Mouse (Mus musculus) hindbrain, embryonic 12.5 days (tissue): ENCODE measurements around the gene Gm10642. TPM values are rescaled to one million over a fixed set of nuclear protein-coding genes. Genes with fewer than 3 reads are reported as not detected.

Experiments
- ATAC-seq: fragments of 200-750 bp; cut with Nextera tagmentation; 2 replicates; pipeline ENCODE4 v1.8.0; 2017; ENCODE audit warnings: moderate TSS enrichment; ENCODE audit not compliant: low FRiP score
- H3K27ac ChIP-seq: fragments of 300-500 bp; sonication (generic); 2 replicates; pipeline ENCODE4 v1.5.1; 2016; ENCODE audit warnings: mild to moderate bottlenecking
- H3K27me3 ChIP-seq: fragments of 300-500 bp; sonication (generic); 2 replicates; pipeline ENCODE4 v1.6.1; 2016; ENCODE audit warnings: mild to moderate bottlenecking
- H3K36me3 ChIP-seq: fragments of 300-500 bp; sonication (generic); 2 replicates; pipeline ENCODE4 v1.6.1; 2016; ENCODE audit warnings: mild to moderate bottlenecking
- H3K4me1 ChIP-seq: fragments of 300-500 bp; sonication (generic); 2 replicates; pipeline ENCODE4 v1.6.1; 2016
- H3K4me2 ChIP-seq: fragments of 300-500 bp; sonication (generic); replicated peaks from 2 replicates; pipeline ENCODE4 v1.6.1; 2016; ENCODE audit warnings: mild to moderate bottlenecking
- H3K4me3 ChIP-seq: fragments of 300-500 bp; sonication (generic); 2 replicates; pipeline ENCODE4 v1.5.1; 2016; ENCODE audit warnings: mild to moderate bottlenecking
- H3K9ac ChIP-seq: fragments of 300-500 bp; sonication (generic); 2 replicates; pipeline ENCODE4 v1.6.1; 2016; ENCODE audit warnings: mild to moderate bottlenecking, moderate library complexity
- H3K9me3 ChIP-seq: fragments of 300-500 bp; sonication (generic); replicated peaks from 2 replicates; pipeline ENCODE4 v1.6.1; 2016; ENCODE audit warnings: mild to moderate bottlenecking
- WGBS: fragments of 180-500 bp; shearing (Covaris S2); methylation state at CpG from one replicate; pipeline ENCODE4 v1.1.7; 2016; 5-methylcytosine and 5-hydroxymethylcytosine counted together
- polyA plus RNA-seq: library from polyadenylated mRNA; unstranded; fragments of >200 nt; fragmentation: Nextera tagmentation; extraction: Ambion mirVana; gene quantifications from 2 replicates; pipeline ENCODE4 v1.2.1, GENCODE M21; 2016

Gm10642 gene
- polyA plus RNA-seq, 1 experiment from 2014 or later, result 0.49 TPM

DNA sequence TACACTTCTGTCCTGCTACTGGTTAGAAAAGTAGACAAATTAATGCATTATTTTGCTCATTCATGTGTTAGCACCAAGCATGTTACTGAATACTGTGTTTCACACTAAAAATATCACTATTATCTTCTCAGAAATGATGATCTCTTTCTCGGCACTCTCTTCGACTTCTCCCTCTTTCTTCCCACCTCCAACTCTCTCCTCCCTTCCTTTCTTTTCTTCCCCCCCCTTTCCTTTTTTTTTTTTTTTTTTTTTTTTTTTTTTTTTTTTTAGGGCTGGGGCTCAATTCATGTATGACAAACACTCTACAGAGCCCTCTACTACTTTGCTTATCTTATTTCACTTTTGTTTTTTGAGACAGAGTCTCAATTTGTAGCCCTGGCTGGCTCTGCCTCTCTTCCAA is 2.2 kb downstream of the Gm10642 start:
- Histone ChIP-seq H3K27me3 (no peaks in the 10 kb centered on the region), H3K27ac (no peak overlapping the region), H3K36me3 (no peaks in the 10 kb centered on the region), H3K9me3 (no peaks in the 10 kb centered on the region), H3K9ac (no peak overlapping the region), H3K4me1 (peaks cover 16% of the 10 kb centered on the region), H3K4me3 (no peak overlapping the region), H3K4me2 (no peak overlapping the region)
- no peak for ATAC-seq
- WGBS, result 66% methylated on average over 2 of the region's 2 CpGs

DNA sequence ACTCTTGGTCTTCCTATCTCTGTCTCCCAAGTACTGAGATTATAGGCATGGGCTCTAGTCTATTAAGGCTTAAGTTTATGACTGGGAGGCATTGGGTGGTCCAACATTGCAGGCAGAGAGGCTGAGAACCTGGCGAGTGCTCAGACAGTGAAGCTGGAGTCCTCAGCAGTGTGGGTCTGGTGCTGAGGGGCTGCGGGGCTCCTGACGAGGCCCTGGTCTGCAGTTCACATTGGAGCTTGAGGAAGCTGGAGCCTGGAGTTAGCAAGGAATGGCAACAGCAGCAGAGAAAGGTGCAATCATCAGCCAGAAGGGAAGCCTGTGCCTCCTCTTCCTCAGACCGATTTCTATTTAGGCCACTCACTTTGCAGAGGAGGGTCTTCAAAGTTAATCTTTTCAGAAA is 8.8 kb downstream of the Gm10642 start:
- no peak overlapping the region for H3K4me2 ChIP-seq
- no peaks in the 10 kb centered on the region for H3K9me3 ChIP-seq
- H3K27ac ChIP-seq, result no peak overlapping the region
- no peaks in the 10 kb centered on the region for H3K27me3 ChIP-seq
- no peak overlapping the region for H3K9ac ChIP-seq
- H3K4me3 ChIP-seq, result no peak overlapping the region
- H3K4me1 ChIP-seq, result no peaks in the 10 kb centered on the region
- 74% methylated on average over 4 of the region's 4 CpGs for WGBS
- no peaks in the 10 kb centered on the region for H3K36me3 ChIP-seq
- no peak for ATAC-seq

DNA sequence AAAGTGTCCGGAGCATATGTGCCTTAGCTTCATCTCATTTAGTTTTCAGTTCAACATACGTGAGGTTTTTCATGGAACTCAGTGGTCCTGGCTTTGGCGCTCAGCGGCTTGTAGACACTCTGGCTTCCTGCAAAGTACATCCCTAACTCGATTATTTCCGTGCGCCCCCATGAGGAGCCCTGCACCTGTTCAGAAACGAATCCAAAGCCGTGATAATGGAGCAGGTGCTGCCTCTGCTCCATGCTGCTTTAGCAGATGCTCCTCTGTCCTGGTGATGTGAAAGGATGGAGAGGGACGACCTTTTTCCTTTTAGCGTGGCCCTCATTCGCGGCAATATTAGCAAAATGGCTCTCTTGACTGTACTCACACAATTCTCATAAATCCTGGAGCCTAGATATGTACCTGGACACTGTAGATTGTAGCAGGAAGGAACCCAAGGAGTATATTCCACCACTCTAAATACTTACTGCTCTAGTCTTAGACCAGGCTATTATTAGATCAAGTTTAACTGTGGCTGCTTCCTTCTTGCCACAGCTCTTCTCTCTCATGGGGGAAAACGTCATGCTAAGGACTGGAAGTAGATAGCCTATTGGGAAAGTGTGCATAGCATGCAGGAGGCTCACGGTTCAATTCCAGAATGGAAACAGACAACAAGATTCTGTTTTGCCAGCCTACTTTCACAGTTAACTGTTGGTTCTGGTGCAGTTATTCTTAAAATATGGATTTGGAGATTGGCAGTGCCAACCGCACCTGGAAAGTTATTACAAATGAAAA is 9.5 kb downstream of the Gm10642 start:
- H3K4me2 ChIP-seq, result no peak overlapping the region
- H3K4me3 ChIP-seq, result no peak overlapping the region
- no peaks in the 10 kb centered on the region for H3K9me3 ChIP-seq
- WGBS, result 70% methylated on average over 16 of the region's 16 CpGs
- no peaks in the 10 kb centered on the region for H3K36me3 ChIP-seq
- H3K27me3 ChIP-seq, result no peaks in the 10 kb centered on the region
- ATAC-seq, result no peak
- H3K4me1 ChIP-seq, result no peaks in the 10 kb centered on the region
- H3K9ac ChIP-seq, result no peak overlapping the region
- no peak overlapping the region for H3K27ac ChIP-seq

DNA sequence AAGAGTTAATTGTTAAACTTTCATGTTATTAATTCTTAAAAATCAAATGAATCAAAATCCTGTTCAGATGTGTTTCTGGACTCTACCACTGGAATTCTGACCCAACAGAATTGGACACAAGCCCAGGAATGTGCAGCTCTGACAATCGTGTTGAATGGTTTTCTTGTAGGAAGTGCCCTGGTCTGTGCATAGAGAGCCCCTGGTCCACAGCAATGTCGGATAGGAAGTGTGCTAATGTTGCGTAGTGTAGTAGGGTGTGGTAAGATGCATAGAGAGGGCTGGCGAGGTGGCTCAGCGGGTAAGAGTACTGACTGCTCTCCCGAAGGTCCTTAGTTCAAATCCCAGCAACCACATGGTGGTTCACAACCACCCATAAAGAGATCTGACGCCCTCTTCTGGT is 10.8 kb downstream of the Gm10642 start:
- WGBS, result 79% methylated on average over 7 of the region's 7 CpGs
- Histone ChIP-seq H3K27ac (no peak overlapping the region), H3K9me3 (no peaks in the 10 kb centered on the region), H3K4me3 (no peak overlapping the region), H3K4me2 (no peak overlapping the region), H3K36me3 (no peaks in the 10 kb centered on the region), H3K9ac (no peak overlapping the region), H3K4me1 (no peaks in the 10 kb centered on the region), H3K27me3 (no peaks in the 10 kb centered on the region)
- ATAC-seq, result no peak

DNA sequence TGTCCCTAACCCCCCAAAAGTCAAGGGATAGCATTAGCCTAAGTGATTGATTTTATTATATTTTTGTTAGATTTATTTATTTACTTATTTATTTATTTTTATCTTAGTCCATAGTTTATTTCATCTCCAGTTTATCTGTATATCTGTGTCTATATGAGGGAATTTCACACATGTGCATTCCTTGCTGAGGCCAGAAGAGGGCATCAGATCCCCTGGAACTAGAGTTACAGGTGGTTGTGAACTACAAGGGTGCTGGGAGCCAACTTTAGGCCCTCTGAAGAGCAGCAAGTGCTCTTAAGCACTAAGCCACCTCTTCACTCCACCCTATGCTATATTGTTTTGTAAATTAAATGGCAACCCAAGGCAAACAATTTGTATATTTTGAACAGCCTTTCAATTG is 12.0 kb downstream of the Gm10642 start:
- no peak overlapping the region for H3K4me3 ChIP-seq
- H3K4me1 ChIP-seq, result no peaks in the 10 kb centered on the region
- ATAC-seq, result no peak

DNA sequence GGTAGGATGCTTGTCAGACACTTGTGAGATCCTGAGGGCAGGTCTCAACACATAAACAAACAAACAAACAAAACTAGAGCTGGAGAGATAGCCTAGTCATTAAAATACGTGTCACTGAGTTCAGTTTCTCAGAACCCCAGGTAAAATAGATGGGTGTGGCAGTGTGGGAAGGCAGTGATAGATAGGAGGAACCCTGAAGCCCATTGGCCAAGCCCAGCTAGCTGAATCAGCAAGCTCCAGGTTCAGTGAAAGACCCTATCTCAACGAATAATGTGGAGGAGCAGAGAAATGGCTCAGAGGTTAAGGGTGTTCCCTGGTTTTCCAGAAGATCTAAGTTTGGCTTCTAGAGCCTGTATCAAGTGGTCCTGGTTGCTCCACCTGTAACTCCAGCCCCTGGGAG is 13.1 kb downstream of the Gm10642 start:
- no peak overlapping the region for H3K4me2 ChIP-seq
- no peaks in the 10 kb centered on the region for H3K36me3 ChIP-seq
- no peak for ATAC-seq
- H3K4me3 ChIP-seq, result no peak overlapping the region
- no peak overlapping the region for H3K27ac ChIP-seq
- H3K4me1 ChIP-seq, result no peaks in the 10 kb centered on the region
- no peaks in the 10 kb centered on the region for H3K27me3 ChIP-seq
- no peak overlapping the region for H3K9ac ChIP-seq
- WGBS, result 69% methylated on average over 2 of the region's 2 CpGs
- H3K9me3 ChIP-seq, result no peaks in the 10 kb centered on the region

More for the DNA sequence above, 12.0 kb downstream of the Gm10642 start:
- no peak overlapping the region for H3K4me2 ChIP-seq
- H3K36me3 ChIP-seq, result no peaks in the 10 kb centered on the region
- no peaks in the 10 kb centered on the region for H3K9me3 ChIP-seq
- no peak overlapping the region for H3K27ac ChIP-seq
- H3K9ac ChIP-seq, result no peak overlapping the region
- H3K27me3 ChIP-seq, result no peaks in the 10 kb centered on the region

DNA sequence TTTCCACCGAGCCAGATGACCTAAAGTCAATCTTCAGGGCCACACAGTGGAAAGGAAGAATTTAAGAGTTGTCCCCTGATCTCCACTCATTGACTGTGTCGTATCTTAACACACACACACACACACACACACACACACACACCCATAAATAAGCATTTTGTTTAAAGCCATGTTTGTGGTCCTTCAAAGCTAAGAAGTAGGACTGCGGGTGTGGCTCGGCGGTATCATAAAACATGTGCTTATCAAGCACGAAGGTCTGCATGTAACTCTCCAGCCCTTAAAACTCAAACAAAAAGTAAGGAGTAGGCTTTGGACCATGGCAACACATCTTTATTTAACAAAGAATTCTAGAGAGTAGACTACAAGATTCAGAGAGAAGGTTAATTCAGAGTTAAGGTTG is 14.3 kb downstream of the Gm10642 start:
- ATAC-seq, result no peak
- no peak overlapping the region for H3K4me2 ChIP-seq
- H3K9ac ChIP-seq, result no peak overlapping the region
- no peaks in the 10 kb centered on the region for H3K4me1 ChIP-seq
- no peak overlapping the region for H3K27ac ChIP-seq
- WGBS, result 90% methylated on average over 6 of the region's 6 CpGs
- no peaks in the 10 kb centered on the region for H3K36me3 ChIP-seq
- H3K9me3 ChIP-seq, result no peaks in the 10 kb centered on the region
- H3K4me3 ChIP-seq, result no peak overlapping the region
- no peaks in the 10 kb centered on the region for H3K27me3 ChIP-seq

DNA sequence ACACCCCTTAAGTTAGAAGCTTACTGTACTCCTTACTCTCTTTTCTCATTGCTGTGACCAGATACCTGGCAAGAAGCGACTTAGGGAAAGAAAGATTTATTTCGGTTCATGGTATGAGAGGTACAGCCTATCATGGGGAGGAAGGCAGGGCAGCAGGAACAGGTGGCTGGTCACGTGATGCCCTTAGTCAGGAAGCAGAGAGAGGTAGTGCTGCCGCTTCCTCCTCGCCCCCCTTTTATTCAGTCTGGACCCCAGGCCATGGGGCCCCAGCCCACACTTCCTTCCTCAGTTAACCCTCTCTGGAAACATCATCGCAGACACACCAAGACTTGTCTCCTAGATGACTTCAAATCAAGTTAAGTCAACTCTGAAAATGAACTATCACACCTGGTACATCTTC is 15.2 kb downstream of the Gm10642 start:
- Histone ChIP-seq H3K36me3 (no peaks in the 10 kb centered on the region), H3K27ac (no peak overlapping the region), H3K9ac (no peak overlapping the region), H3K4me3 (no peak overlapping the region), H3K9me3 (no peaks in the 10 kb centered on the region), H3K27me3 (no peaks in the 10 kb centered on the region), H3K4me2 (no peak overlapping the region), H3K4me1 (no peaks in the 10 kb centered on the region)
- ATAC-seq, result no peak
- WGBS, result 79% methylated on average over 6 of the region's 6 CpGs

DNA sequence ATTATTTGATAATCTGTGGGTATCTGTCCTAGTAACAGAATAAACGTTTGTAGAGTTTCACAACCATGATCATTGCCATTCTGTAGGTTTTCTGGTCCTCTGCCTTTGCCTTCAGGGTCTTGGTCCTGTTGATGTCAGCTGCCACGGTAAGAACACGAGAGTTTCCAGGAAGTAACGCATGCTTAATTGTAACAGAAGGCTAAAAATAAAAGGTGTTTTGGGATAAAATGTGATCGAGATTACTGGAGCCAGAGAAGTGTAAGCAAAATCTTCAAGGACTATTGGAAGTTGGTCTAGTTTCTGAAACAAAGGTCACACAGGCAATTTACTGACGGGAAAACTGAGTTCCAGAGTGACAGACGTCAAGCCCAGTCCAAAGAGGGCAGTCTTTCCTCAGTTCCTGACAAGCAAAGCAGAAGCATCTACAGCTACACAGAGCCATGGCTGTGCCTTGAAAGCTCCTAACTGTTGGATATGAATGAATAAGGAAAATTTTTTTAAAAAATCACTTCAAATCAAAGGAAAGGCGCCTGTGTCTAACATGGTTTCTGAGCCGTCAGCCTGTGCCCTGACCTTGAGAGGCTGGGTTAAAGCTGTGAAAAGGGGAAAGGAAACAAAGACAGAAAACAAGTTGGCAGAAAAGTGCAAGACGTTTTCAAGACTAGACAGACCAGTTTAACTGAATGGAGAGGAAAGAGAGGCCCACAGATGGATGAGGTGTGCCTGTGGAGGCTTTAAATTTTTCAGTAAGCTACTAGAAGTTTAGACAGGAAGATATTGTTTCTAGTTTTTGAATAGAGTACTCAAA is 15.9 kb downstream of the Gm10642 start:
- Histone ChIP-seq H3K9ac (no peak overlapping the region), H3K27ac (no peak overlapping the region), H3K4me3 (no peak overlapping the region), H3K36me3 (no peaks in the 10 kb centered on the region), H3K27me3 (no peaks in the 10 kb centered on the region), H3K9me3 (no peaks in the 10 kb centered on the region), H3K4me1 (no peaks in the 10 kb centered on the region), H3K4me2 (no peak overlapping the region)
- 50% methylated on average over 10 of the region's 10 CpGs for WGBS
- no peak for ATAC-seq

DNA sequence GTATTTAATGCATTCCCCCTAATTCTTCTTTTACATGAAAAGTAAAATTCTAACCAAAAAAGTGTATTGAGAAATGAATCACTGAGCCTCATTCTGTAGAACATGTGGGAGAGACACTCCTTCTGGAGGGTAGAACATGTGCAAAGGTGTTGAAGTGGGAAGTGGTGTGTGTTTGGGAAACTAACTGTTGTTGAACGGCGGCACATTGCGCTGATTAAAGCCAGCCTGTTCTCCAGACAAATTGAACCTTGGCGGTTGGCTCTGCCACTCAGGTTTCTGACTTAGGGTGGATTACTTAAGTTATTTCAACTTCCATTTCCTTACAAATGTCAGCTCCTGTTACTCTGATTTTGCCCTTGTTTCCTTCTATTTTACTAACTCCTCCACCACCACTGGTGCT is 17.6 kb downstream of the Gm10642 start:
- H3K27ac ChIP-seq, result no peak overlapping the region
- no peak overlapping the region for H3K4me3 ChIP-seq
- H3K9me3 ChIP-seq, result no peaks in the 10 kb centered on the region
- no peak overlapping the region for H3K9ac ChIP-seq
- ATAC-seq, result no peak
- WGBS, result 87% methylated on average over 4 of the region's 4 CpGs
- no peaks in the 10 kb centered on the region for H3K36me3 ChIP-seq
- no peaks in the 10 kb centered on the region for H3K27me3 ChIP-seq
- H3K4me1 ChIP-seq, result no peaks in the 10 kb centered on the region
- no peak overlapping the region for H3K4me2 ChIP-seq

DNA sequence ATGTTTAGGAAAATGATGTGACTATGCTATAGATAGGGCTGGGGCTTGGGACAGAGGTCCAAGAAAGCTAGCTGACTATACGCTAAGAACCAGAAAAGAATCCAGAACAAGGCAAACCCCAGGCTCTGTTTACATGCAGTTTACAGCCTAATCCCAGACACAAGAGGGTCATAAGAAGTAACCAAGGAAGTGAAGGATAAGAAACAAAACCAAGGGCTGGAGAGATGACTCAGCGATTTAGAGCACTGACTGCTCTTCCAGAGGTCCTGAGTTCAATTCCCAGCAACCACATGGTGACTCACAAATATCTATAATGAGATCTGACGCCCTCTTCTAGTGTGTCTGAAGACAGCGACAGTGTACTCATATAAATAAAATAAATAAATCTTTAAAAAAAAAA is 19.1 kb downstream of the Gm10642 start:
- H3K4me3 ChIP-seq, result no peak overlapping the region
- WGBS, result 80% methylated on average over 4 of the region's 4 CpGs

DNA sequence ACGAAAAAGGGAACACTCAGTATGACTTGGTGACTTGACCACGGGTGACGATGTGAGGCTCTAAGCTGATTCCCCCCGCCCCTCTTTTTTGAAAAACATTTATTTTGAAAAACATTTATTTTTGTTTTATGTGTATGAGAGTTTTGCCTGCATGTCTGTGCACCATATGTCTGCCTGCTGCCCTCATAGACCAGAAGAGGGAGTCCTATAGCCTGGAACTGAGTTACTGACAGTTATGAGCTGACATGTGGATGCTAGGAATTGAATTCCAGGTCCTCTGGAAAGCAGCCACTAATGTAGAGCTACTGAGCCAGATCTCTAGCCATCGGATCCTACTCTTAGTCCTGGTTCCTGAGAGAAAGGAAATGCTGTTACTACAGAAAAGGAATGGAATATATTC is 19.9 kb downstream of the Gm10642 start:
- Histone ChIP-seq H3K27me3 (no peaks in the 10 kb centered on the region), H3K36me3 (no peaks in the 10 kb centered on the region), H3K4me2 (no peak overlapping the region), H3K9me3 (no peaks in the 10 kb centered on the region), H3K9ac (no peak overlapping the region), H3K4me3 (no peak overlapping the region), H3K4me1 (peaks cover 6% of the 10 kb centered on the region), H3K27ac (no peak overlapping the region)
- 87% methylated on average over 5 of the region's 5 CpGs for whole genome bisulfite sequencing
- no peak for ATAC-seq

More for the DNA sequence above, 19.1 kb downstream of the Gm10642 start:
- Histone ChIP-seq H3K27me3 (no peaks in the 10 kb centered on the region), H3K9me3 (no peaks in the 10 kb centered on the region), H3K9ac (no peak overlapping the region), H3K4me2 (no peak overlapping the region), H3K4me1 (0 out of 2 replicates have a peak, but pooled peaks cover 2% of the 10 kb centered on the region), H3K27ac (no peak overlapping the region), H3K36me3 (no peaks in the 10 kb centered on the region)
- no peak for ATAC-seq

DNA sequence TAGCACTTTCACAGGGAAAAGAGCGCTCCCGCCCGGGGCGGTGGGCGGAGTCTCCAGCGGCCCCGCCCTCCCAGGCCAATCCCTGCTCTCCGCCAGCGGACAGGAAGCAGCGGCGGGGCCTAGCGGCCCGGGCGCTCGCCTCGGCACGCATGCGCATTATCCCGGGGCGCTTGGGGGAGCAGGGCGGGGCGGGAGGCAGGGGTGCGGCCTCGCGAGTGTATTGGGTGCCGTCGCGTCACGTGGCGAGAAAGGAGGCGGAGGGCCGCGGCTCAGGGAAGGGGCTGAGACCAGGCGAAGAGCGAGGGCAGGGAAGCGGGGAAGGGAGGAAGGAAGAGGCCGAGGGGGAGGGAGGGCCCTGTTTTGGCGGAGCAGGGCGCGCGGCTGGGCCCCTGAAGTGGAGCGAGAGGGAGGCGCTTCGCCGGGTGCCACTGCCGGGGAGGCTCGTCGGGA is 22.7 kb downstream of the Gm10642 start, which contains the start of gene Adam10:
TSS of gene Adam10 (plus strand) at position 316 of the 450 bp plus-strand sequence.
- Histone ChIP-seq H3K9ac (peak within 1 kb of the TSS; percentile 99), H3K27ac (peak within 1 kb of the TSS; percentile 99), H3K4me2 (peak within 1 kb of the TSS; percentile 87), H3K9me3 (no peaks in the 10 kb centered on the region), H3K4me3 (peak within 1 kb of the TSS; percentile 99), H3K36me3 (no peaks in the 10 kb centered on the region), H3K27me3 (no peaks in the 10 kb centered on the region), H3K4me1 (peaks cover 15% of the 10 kb centered on the region)
- 0% methylated on average over 48 of the region's 48 CpGs for WGBS
- ATAC-seq, result peak; percentile 99
